Mouse (Mus musculus) 3T3-L1 (cell line): ENCODE results near the gene Ankrd63.
A peak's percentile ranks its signal among the peaks of the same experiment; 100 is the strongest.
"Not testable (repeated sequence)": the region's sequence is repeated elsewhere in the genome, so short reads cannot be mapped to it uniquely, and the experiment has no call there.

ENCODE experiments used
- DNase-seq: peaks from one replicate; pipeline ENCODE4 v3.0.0-alpha.2; 2015; ENCODE audit warnings: low read depth, low spot score

The Ankrd63 gene

DNA sequence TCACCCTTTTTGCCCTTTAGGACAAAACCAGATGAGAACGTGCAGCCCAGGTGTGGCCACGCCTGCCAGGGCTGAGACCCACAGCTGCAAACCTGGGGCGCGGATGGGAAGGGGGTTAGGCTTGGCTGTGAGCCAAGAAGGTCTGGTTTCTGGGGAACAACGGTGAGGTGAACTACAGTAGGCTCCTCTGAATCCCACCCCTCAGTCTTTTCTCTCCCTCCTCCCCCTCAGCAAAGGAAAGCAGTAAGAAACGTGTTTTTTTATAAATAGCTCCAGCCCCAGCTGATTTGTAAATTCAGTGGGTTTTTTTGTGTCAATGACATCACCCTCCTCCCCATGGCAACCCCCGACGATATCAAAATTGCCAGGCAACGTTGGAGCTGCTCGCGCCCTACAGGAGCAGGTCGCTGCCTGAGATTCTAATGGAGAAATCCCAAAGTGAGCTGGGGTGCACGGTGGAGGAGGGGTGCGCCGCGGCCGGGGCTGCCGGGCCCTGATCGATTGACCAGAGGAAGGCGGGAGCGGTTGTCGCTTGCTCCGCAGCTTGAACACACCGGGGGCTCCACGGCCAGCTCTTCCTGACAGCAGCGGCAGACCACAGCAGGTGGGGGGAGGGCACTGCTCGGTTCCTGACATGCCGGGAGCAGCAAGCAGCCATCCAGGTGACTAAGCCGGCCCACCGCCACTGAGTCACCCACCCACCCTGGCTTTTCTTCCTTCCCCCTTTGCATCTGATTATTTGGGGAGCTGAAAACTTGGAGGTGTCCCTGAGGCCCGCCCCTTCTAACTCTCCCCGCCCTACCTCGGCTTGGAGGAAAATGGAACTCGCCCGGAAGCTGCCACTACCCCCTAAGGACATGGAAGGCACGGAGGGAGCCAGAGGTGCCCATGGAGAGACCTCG lies 40.6 kb downstream of the Ankrd63 start, which contains the start of gene Pak6:
TSS of gene Pak6 (plus strand) at position 402 of the 902 bp plus-strand sequence.
- no peak for DNase-seq

DNA sequence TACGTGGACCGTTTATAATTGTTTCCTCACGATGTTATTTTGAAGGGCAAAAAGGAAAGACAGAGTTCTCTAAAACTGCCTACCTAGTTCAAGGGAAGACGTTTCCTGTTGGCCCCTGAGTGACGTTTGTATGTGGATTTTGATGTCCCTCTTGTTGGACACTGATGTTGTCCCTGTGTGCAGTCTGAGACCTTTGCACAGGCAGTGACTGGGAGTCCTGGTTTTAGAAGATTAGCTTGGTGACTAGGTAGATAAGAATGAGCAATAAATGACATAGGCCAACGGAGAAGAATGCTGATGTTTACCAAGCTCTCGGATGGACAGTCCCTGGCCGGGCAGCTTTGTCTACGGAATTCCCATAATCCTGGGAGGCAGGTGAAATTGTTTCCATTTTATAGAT lies 41.9 kb downstream of the Ankrd63 start:
- DNase-seq, result no peak

DNA sequence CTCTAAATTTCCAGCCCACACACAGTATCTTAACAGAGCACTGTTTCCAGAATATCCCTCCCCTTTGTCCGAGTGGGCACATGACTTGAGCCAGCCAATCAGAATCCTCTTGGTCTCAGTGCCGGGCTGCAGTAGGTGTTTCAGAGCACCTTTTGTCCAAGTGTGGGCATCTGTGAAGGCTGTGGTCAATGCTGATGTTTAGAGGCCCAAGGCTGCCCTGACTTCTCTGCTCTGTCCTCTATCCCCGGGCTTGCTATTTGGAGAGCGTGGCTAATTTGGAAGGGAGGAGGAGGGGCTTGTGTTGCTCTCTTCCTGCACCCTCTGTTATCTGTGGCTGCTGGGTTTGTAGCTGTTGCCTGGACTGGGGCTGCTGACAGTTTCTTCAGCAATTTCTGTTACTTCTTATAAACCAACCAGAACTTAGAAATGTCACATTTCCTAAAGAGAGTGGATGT lies 43.7 kb downstream of the Ankrd63 start:
- DNase-seq, result peak; percentile 76

DNA sequence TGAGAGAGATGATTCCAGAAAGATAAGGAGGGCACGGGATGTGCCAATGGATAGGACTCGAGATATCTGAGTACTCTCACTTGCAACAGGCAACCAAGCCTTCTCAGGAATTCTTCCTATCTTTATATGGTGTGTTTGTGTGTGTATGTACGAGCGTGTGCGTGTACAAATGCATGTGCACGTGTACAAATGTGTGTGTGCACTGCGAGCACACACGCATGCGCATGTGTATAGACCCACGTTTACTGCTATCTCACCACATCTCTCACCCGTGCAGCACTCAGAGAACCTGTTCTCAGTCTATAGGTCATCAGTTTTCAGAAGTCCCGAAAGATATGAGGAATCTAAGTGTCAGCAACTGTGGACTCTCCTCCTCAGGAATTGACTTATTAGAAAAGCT lies 44.3 kb downstream of the Ankrd63 start:
- DNase-seq, result no peak

DNA sequence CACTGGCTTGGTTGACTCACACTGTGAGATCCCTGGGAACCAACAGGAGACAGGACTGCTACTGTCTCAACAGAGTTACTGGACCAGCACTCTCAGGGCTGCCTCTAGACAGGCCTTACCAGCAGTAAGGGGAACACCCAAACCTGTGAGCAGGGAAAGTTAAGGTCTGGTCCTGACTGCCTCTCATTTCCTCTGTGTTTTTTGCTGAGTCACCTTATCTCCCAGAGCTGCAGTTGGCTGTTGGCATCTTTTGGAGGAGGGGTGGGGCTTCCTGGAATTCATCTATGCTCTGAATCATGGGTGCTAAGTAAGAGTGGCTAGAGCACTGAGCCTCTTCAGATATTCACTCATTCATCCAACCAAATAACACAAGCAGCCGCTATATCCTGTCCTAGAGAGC lies 44.7 kb downstream of the Ankrd63 start:
- DNase-seq, result peak; percentile 97

DNA sequence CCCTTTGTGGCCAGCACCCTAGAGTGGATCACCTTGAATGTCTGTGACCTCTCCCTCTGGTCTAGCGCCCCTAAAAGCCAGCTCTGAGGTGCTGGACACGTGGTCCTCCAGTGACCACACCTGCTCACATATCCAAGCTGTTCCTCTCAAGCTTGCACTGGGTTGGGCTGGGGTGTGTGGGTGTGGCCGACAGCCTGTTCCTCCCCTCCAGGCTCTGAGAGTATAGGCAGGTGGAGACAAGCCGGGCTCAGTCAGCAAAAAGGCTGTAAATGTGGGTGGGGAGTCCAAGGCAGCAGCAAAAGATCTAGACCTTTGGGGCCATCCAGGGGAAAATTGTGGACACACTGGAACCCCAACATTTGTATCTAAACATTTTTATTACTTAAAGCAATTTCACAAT lies 45.3 kb downstream of the Ankrd63 start:
- DNase-seq, result peak; percentile 58

DNA sequence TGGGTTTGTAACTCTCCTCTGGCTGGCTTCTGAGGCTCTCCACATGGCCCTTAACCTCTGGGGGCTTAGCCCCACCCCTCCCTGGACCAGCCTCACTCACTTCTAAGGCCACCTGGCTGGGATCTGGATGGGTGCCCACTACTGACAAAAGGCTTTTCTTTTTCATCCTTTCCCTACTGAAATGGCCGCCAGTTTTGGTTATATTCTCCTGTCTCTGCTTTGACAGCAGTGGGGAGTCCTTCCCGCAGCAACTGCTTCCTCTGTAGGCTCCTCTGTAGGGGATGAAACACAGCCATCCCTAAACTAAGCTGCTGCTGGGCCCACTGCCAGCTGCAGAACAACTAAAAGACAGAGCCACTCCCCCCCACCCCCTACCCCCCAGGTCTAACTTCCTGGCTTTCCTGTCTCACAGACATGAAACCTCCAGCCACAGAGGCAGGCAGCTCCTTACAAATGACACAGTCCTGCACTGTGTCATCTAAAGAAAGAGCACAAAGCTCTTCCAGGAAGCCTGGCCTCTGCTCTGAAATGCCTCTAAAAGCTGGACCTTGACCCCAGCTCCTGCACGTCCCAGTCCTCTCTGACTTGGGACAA lies 47.0 kb downstream of the Ankrd63 start:
- peak; percentile 38 for DNase-seq

DNA sequence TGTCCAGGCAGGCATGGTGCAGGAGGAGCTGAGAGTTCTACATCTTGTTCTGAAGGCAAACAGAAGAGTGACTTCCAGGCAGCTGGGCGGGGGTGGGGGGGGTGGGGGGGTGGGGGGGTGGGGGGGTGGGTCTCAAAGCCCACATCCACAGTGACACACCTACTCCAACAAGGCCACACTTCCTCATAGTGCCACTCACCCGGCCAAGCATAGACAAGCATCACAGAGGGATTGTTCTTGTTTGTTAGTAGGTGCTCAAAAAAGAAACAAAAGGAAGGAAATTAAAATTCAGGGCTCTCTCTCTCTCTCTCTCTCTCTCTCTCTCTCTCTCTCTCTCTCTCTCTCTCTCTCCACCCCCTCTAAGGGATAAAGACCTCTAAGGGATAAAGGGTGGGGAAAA lies 53.1 kb downstream of the Ankrd63 start:
- DNase-seq, result not testable (repeated sequence)
